Mouse (Mus musculus) B cell, adult 2 months (primary cell): ENCODE data around the gene Samd4b.
A peak's percentile ranks its signal among the peaks of the same experiment; 100 is the strongest.

ENCODE experiments used
- DNase-seq, 2 experiments: peaks; one replicate each; pipeline ENCODE4 v3.0.0; 2022

Gene Samd4b

DNA sequence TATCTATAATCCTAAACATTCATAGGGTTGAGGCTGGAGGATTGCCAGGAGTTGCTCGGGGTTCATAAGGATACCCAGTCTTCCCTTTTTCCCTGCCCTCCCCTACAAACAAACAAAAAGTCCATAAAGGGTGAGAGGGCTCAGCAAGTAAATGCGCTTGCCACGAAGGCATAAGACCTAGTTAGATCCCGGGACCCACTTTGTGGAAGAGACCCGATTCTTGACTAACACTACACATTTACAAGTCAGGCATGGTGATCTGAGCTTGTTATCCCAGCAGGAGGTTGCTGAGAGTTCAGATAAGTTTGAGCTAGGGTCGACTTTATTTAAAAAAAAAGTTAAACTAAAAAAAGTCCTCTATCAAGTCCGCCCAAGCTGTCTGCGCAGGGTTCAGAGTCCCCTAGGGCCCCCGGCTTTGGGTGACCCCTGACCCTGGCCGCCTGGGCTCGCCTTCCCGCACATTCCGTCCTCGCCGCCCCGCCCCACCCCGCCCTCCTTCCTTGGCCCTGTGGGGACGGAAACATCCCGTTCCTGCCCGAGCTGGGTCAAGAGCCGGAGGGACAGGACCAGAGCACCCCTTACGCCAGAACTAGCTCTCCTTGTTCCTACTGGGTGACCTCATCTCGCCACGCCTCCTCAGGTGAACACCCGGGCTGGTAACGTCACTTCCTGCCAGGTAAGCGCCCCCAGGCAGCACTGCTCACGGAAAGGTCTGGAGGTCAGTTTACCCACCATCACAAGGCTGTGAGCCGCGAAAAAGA, 221.8 kb downstream of the Samd4b start:
- peak; percentile 87 to 88 for DNase-seq

DNA sequence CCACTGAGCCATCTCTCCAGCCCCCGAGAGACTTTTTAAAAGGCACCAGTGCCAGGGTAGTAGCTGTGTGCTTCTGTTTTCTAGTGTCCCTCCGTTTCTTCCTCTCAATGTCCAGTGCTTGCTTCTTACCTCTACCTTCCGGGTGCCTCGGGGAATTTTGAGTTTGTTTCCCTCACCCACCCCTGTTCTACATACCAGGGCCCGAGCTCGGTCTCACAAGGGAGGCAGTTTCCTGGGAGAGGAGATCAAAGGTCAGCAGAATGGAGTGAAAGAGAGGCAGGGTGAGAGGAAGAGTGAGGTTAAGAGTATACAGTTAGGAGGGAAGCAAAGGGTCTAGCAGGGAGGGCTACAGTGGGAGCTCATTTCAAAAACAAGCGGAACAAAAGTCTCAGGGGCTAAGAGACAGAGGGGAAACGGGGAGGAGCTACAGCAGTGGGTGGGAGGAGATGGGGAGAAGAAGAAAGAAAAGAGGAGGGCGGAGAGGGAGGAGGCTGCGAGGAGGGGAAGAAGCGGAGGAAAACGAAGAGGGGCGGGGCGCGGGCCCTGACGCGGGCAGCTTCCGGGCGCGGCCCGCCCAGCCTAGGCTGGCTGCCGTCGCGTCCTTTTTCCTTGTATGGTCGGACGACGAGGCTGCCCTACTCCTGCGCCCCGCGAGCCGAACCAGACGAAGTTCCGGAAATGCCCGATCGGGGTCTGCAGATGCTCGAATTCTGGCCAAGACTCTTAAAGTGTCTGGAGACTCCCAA, 222.6 kb downstream of the Samd4b start:
- peak; percentile 93 to 94 for DNase-seq

DNA sequence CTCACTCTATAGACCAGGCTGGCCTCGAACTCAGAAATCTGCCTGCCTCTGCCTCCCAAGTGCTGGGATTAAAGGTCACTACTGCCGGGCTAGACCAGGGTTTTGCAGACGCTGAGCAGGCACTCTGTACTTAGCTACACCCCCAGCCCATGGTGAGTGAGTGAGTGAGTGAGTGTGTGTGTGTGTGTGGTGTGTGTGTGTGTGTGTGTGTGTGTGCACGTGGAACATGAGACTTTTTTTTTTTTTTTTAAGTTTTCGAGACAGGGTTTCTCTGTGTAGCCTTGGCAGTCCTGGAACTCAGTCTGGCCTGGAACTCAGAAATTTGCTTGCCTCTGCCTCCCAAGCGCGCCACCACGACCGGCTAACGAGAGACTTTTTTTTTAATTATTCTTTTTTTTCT, 223.3 kb downstream of the Samd4b start:
- DNase-seq: no peak

DNA sequence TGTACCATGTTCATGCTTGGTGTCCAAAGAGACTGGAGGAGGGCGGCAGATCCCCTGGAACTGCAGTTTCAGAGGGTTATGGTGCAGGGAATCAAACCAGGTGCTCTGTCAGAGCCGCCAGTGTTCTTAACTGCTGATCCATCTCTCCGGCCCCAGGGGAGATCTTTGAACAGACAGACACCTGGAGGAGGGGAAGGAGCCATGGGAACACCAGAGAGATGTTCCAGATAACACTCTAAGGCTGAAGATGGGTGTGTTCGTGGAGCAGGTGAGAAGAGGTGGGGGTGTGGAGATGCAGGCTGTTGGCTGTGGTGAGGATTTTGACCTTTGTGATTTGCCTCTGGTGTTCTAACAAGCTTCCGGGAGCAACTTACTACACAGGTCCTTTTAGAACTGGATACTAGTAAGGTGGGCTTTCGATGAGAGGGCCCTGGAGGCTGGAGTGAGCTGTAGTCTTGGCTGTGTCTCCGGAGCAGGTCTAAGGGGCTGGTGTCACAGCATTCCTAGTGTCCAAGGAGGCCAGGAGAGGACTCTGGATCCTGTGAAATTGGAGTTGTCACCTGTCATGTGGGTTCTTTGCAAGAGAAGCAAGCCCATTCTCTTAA, 224.0 kb downstream of the Samd4b start:
- DNase-seq: peak in 1 of 2 experiments; percentile 24

DNA sequence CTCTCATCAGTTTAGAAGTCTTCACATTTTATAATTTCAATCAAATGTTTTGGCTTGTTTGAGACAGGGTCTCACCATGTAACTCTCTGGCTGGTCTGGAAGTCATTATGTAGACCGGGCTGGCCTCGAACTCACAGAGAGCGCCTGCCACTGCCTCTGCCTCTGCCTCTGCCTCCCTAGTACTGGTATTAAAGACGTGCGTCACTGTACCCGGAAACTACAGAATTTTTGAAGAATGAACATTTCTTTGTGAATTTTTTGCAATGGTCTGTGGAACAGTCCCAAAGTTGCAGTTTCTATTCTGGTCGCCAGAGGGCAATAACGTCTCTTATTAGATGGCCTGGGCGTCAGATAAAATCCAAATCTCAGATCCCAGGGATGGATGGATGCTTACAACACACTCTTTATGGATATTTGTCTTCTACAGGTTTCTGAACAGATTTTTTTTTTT, 224.8 kb downstream of the Samd4b start:
- DNase-seq: peak; percentile 88 to 89

DNA sequence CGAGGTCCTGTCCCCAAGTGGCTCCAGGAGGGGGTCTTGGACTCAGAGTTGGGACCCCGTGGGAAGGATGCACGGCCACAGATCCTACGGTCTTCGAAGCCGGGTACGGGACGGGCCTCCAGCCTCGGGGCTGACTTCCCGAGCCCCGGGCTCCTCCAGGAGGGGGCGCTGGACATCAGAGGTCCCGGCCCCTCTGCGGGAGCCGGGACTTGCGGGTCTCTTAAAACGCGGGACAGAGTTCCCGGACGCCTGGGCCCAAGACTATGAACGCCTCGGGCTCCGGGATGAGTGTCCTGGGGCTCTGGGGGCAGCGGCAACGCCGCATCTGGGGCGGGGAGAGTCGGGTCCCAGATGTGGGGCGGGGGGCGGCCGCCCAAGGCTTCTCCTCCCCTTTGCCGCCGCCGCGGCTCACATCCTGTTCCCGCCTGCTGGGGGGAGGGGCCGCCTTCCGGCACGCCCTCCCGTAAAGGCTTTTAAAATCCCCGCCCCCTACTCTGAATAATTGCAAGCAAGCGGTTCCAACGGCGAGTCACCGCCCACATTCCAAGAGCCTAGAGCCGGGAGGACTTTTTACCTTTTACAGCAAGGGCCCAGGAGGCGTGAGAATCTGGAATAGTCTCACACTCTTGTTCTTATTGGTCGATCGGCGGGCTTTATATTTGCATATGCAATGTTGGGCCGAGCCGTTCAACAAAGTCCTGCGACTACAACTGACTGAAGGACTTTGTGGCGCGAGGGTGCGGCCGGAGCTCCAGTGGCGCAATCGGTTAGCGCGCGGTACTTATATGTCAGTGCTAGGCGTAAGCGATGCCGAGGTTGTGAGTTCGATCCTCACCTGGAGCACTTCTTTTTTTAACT, 225.5 kb downstream of the Samd4b start, which contains the start of gene Plekhg2:
Gene Plekhg2, minus strand, starts transcription at position 349 of the 858 bp plus-strand sequence.
- DNase-seq: peak; percentile 98

DNA sequence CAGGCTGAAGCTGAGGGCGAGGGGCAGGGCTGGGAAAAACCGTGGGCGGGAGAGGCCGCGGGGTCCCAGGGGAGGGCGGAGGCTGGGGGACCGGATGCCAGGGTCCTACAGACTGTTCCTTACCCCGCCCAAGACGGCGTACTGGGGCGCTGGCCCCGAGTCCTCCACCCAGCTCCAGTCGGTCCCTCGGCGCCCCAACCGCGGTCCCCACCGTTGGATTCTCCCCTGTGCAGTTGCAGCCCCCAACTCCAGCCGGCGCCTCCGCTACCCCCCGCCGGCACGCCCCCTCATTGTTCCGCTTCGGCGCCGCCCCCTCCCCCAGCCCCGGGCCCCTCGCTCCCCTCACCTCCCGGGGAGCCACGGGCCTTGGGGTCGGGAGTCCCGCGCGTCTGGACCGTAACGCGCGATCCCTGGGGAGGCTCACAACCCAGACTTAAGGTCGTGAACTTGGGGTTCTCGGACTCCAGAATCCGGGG, 226.4 kb downstream of the Samd4b start:
- DNase-seq: peak; percentile 51 to 52

DNA sequence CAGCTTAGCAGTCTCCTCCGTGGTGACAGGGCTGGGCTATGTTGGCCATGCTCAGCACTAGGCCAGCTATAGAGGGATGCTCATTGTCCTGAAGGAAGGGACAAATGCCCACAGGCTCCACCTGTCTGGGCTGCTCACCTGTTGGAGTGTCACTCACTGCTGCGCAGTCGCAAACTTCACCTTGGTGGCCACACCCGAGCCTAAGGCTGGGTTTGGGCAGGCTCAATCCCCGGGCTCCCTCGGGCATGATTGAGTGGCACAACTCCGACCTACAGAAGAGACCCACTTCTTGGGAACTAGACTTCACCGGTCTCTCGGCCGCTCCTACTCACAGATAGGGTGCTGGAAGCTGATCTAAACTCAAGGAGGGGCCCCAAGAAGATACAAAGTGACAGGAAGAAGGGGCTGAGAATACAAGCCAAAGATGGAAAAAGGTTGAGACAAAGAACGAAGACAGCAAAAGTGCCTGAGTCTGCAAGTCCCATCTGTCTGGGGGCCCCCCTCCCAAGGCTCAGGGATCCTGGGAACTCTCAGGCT, 226.9 kb downstream of the Samd4b start:
- peak in 1 of 2 experiments; percentile 13 for DNase-seq

DNA sequence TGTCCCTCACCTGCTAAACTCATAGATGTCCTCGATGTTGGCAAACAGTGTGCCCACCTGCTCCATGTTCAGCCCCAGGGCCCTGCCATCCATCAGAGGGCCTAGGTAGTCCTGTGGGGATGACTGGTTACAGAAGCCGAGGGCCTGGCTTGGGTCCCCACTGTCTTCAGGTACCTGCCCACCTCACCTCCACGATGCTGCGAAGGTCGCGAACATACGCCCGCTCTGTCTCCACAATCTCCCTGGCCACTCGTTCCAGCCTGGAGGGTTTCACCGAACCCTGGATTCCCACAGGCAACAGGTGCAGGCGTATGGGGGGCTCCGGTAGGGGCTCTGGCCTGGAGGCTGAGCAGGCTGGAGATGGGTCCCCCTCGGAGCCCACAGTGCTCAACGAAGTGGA, 227.9 kb downstream of the Samd4b start:
- DNase-seq: no peak

DNA sequence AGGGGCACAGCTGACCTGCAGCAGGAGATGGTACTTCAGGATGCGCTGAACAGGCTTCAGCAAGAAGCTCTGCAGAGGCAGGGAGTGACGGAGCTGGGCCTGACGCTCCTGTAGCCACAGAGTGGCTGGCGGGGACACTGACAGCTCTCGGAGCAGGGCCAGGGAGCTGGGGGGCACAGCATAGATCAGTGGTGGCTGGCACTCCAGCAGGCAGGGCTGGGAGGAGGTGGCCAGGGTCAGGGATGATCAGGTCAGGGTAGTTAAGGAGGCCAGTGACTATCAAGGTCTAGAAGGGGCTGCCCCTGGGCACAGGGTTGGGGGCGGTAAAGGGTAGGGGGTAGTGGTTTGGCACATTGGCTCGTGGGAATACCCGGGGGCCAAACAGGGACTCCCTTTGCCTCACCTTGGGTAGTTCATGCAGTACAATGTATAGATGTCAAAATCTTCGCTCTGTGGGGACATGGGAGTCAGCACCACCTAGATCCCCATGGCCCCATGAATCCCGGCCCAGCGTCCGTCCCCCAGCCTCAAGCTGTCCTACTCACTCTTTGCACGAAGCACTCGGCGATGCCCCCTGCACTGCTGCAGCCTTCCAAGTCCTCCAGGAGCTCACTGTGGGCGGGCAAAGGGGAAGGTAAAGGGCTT, 229.5 kb downstream of the Samd4b start:
- no peak for DNase-seq

DNA sequence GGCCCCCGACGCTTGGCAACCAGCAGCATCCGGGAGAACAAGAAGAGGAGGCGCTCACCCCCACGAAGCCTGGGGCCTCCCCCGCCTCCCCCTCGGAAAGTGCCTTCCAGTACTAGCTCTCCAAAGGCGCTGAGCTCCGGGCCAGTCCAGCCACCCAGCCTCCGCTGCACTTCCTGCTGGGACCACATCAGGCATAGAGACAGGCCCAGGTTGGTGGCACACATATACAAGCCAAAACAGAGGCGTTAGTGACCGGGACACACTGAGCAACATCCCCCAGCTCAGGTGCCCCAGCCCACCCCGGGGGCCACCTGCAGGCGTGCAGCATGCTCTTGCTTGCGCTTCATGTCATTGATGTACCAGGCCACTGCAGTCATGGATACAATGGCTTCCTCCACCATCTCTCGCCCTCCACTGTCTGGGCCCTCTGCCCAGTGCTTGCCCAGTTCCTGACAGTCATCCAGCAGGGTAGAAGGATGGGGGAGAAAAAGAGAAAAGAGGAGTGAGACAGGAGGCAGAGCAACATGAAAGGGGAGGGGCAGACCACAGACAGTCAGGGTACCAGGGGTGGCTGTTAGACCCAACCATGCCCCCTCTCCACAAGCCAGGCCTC, 230.2 kb downstream of the Samd4b start:
- DNase-seq: no peak

DNA sequence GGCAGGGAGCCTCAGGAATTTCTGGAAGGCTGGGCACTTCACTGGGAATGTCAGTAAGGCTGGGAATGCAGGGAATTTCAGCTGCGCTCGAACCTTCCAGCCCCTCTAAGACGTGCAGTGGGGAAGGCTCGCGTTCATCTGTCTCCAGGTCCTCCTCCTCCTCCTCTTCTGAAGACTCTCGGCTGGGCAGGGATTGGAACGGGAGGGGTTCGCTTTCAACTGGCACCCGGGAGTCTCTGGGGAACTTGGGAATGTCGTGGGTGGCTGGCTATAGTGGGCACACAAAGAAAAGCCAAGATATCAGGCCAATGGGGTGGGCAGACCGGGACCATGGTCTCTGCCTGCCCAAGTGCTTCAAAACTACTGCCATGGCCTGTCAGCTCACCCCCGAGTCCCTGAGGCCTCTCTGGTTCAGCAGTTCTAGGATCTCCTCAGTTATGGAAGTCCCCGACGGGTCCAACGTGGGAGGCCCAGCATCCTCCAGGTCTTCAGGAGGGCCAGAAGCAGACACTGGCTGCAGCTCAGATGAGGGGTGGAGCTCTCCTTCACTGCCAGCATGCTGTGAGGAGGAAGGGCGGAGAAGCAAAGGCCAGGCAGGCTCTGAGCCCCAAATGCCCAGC, 235.4 kb downstream of the Samd4b start:
- no peak for DNase-seq

DNA sequence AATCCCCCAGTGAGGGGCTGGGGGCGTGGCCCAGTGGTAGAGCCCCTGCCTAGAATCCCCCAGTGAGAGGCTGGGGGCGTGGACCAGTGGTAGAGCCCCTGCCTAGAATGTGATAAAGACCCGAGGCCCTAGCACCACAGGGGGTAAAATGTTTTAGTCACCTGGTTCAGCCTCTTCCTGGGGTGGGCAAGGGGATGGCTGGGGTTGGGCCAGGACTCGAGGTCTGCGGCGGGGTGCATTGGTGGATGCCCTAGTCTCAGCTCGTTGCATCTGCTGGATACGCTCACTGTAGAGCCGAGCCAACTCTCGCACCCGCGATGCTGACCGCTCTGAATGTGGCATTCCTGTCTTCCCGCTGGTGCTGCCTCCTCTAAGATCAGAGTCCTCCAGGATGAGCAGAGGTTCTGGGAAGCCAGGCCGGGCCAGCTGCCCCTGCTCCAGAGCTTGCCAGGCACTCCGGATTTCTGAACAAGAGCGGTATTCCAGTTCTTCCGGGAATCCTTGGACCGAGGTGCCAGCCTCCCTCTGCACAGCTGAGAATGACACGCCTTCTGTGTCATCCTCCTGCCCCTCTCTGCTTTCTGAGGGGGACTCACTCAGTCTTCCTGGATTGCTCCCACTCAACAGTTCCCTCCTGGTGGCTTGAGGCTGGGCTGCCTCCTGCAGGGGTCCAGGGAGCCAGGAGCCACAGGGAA, 236.2 kb downstream of the Samd4b start:
- DNase-seq: no peak

DNA sequence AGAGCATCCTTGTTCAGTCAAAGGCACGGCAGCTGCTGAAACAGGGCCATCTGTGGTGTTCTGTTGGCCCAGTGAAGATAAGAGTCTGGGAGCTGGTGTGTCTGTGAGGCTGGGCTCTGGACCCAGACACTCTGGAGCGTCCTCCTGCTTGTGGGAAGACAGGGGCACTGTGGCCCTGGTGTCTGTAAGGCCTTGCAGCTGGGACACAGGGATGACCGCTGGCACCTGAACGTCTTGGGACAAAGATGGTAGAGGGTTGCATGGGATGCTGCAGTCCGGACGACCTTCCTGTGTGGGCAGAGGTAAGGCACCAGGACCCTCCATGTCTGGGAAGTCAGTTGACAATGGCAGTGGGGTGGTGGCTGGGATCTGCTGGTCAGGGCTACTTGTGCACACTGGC, 237.7 kb downstream of the Samd4b start:
- DNase-seq: no peak

DNA sequence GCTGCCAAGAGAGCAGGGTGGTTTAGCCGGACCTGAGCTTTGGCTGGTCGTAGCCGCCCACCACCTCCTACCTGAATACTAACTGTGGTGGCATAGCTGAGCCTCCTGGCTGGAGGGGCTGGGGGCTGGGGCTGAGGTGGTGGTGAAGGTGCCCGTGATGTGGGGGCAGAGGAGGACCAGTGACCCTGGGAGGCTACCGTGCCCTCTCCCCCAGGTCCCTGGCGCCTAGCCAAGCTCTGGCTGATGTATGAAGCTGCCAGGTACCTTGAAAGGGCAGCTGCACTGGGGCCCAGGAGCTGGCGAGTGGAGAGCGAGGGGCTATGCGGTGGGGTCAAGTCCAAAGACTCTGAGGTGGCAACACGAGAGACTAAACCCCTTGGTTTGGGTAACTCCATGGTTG, 238.1 kb downstream of the Samd4b start:
- DNase-seq: no peak

DNA sequence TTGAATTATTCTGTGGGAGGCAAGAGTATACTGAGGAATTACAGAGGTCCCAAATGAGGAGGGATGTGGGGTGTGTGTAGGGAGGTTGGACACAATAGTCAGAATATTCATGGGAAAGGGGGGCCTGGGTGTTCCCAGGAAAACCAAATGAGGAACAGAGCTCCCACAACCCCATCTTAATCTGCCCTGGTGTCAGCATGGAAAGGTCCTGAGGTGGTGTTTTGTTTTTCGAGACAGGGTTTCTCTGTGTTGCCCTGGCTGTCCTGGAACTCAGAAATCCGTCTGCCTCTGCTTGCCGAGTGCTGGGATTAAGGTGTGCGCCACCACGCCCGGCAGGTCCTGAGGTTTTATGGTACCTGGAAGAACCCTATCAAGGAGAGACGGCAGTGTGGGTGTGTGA, 239.5 kb downstream of the Samd4b start:
- DNase-seq: no peak

DNA sequence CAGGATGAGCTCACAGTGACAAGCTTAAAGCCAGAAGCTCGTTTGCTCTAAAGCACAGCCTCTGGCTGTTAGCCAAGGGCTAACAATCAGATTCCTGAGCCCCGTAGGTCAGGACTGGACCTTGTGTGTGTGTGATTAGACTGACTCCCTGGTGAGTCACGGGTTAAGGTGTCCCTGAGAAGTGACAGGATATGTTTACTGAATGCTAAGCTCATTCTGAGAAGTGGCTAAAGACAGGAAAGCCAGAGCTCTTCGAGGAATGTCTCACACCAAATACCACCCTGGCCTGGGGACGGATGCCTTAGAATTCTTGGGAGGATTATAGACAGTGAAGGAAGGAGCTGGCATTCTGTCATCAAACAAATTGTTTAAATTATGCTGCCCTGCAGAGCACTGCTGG, 240.0 kb downstream of the Samd4b start:
- no peak for DNase-seq

DNA sequence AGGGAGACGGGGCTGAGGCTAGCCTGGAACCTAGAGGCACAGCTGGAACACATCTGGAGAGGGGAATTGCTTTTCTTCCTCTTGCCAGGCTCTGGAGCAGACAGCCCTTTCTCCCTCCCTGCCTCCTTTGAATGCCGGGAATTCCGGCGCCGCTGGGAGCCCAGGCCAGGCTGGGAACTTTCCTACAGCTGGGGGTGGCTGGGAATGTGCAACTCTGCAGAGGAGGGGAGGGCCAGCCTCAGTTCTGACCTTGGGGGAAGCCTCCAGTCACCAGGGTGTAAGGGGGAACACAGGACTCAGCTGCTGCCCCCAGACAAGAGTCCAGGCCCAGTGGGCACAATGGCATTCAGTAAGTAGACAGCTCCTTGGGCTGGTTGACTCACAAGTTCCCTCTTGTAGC, 241.0 kb downstream of the Samd4b start:
- DNase-seq: no peak

DNA sequence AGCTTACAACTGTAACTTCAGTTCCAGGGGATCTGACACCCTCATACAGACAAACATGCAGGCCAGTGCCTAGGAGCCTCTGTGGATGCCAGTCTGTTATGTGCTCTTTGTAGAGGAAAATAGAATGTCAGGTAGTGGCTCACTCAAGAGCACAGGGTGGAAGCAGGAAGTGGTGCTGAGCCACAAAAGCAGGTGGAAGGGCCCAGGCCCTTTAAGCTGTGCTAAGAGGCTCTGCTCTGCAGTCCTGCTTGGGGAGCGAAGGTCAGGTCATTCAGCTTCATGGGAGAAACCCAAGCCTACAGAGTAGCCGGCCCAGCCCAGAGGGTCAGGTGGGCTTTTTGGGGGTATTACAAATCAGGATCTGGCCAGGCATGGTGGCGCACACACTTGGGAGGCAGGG, 242.7 kb downstream of the Samd4b start:
- peak in 1 of 2 experiments; percentile 21 for DNase-seq

DNA sequence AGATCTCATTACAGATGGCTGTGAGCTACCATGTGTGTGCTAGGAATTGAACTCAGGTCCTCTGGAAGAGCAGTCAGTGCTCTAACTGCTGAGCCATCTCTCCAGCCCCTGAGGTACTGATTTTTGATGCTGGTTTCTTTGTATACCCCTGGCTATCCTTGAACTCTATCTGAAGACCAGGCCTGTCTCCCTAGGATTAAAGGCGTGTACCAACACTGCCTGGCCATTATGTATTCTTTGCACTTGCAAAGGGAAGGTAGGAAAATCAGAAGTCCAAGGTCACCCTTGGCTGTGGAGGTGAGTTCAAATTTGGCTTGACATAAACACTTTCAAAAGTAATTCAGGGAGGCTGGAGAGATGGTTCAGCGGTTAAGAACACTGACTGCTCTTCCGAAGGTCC, 243.3 kb downstream of the Samd4b start:
- no peak for DNase-seq
